Mouse (Mus musculus) left cerebral cortex, adult 6 months (tissue): ENCODE data around the gene Ece2. TPM values are rescaled to one million over a fixed set of nuclear protein-coding genes. Genes with fewer than 3 reads are reported as not detected.

Experiments
- long read RNA-seq, 2 experiments: library from polyadenylated mRNA; unstranded; transcript quantifications; one replicate each; pipeline ENCODE4 v2.0.0; 2019 to 2020
- polyA plus RNA-seq: library from polyadenylated mRNA; unstranded; fragments of <200 nt; fragmentation: Nextera tagmentation; gene quantifications from 2 replicates; pipeline ENCODE4 v1.2.3, GENCODE M21; 2021

Ece2 gene
- 6.3 and 7.7 TPM in 2 replicates for polyA plus RNA-seq
- long read RNA-seq, experiment 1, transcript Ece2-202 (19 exons, 2,495 nt) = minor isoform, 6 of 43 reads
- long read RNA-seq, experiment 1, transcript Ece2-201 (19 exons, 3,152 nt) = major isoform, 17 of 43 reads
- long read RNA-seq, experiment 1, partial matches to known transcripts = 8 of 43 reads
- long read RNA-seq, experiment 1, other reads (novel, unspliced or antisense) = 11 of 43 reads
- long read RNA-seq, experiment 2, partial matches to known transcripts = 5 of 9 reads
- long read RNA-seq, experiment 2, other reads (novel, unspliced or antisense) = 1 of 9 reads

GRCm38 (mm10) chr16:20629731-20630634 is at the start of gene Ece2:
Gene Ece2, plus strand, starts transcription at chr16:20629828.

GRCm38 (mm10) chr16:20589366-20589938 is 40.2 kb upstream of the Ece2 start, which contains the start of gene Vwa5b2:
Gene Vwa5b2, plus strand, starts transcription at chr16:20589471.

GRCm38 (mm10) chr16:20611357-20612227 is 18.0 kb upstream of the Ece2 start, which contains the start of the genes Eef1akmt4, Gm49333 and Alg3:
Gene Eef1akmt4, plus strand, starts transcription at chr16:20611593.
Gene Gm49333, plus strand, starts transcription at chr16:20611610.
Gene Alg3, minus strand, starts transcription at chr16:20611735.

GRCm38 (mm10) chr16:20621191-20621990 is 8.2 kb upstream of the Ece2 start, which contains the start of gene Camk2n2:
Gene Camk2n2, minus strand, starts transcription at chr16:20621287.

GRCm38 (mm10) chr16:20651076-20651946 is 21.7 kb downstream of the Ece2 start, which contains the start of gene Psmd2:
Gene Psmd2, plus strand, starts transcription at chr16:20651652.

GRCm38 (mm10) chr16:20668013-20668412 is 38.4 kb downstream of the Ece2 start, which contains the start of gene Eif4g1:
Gene Eif4g1, plus strand, starts transcription at chr16:20668313.

GRCm38 (mm10) chr16:20693111-20693701 is 63.6 kb downstream of the Ece2 start, which contains the start of gene Fam131a:
Gene Fam131a, plus strand, starts transcription at chr16:20693241.

Other genes with a start within 250 kb of the Ece2 start
- 52.2 and 83.4 TPM in 2 replicates for gene Abcc5, start 203.4 kb upstream of the Ece2 start, polyA plus RNA-seq
- gene Eif2b5, start 131.0 kb upstream of the Ece2 start, polyA plus RNA-seq = 26.1 and 45.1 TPM in 2 replicates
- gene Dvl3, start 112.8 kb upstream of the Ece2 start, polyA plus RNA-seq = 7.2 and 17.1 TPM in 2 replicates
- 915 and 1,083 TPM in 2 replicates for gene Ap2m1, start 94.3 kb upstream of the Ece2 start, polyA plus RNA-seq
- 39.2 and 58.3 TPM in 2 replicates for gene Abcf3, start 81.3 kb upstream of the Ece2 start, polyA plus RNA-seq
- gene Vwa5b2, start 40.4 kb upstream of the Ece2 start, polyA plus RNA-seq = 6.7 and 11.6 TPM in 2 replicates
- gene Eef1akmt4, start 18.2 kb upstream of the Ece2 start, polyA plus RNA-seq = 6.3 and 6.7 TPM in 2 replicates
- gene Gm49333, start 18.2 kb upstream of the Ece2 start, polyA plus RNA-seq = not detected in 2 replicates
- gene Alg3, start 18.1 kb upstream of the Ece2 start, polyA plus RNA-seq = 12.1 and 13.1 TPM in 2 replicates
- gene Camk2n2, start 8.5 kb upstream of the Ece2 start, polyA plus RNA-seq = 22.0 and 23.7 TPM in 2 replicates
- gene Psmd2, start 21.8 kb downstream of the Ece2 start, polyA plus RNA-seq = 129 and 158 TPM in 2 replicates
- gene Eif4g1, start 38.5 kb downstream of the Ece2 start, polyA plus RNA-seq = 17.6 and 30.0 TPM in 2 replicates
- 165 and 297 TPM in 2 replicates for gene Fam131a, start 63.4 kb downstream of the Ece2 start, polyA plus RNA-seq
- 70.1 and 79.0 TPM in 2 replicates for gene Polr2h, start 87.8 kb downstream of the Ece2 start, polyA plus RNA-seq
- gene Clcn2, start 87.9 kb downstream of the Ece2 start, polyA plus RNA-seq = 8.0 and 16.2 TPM in 2 replicates
- gene Chrd, start 103.3 kb downstream of the Ece2 start, polyA plus RNA-seq = 7.1 and 7.2 TPM in 2 replicates
- gene Thpo, start 104.7 kb downstream of the Ece2 start, polyA plus RNA-seq = 0.54 and 0.59 TPM in 2 replicates